Mouse (Mus musculus) neural tube, embryonic 10.5 days (tissue): Measurements from ENCODE around the gene Adgre1.
A peak's percentile ranks its signal among the peaks of the same experiment; 100 is the strongest.
"Not testable (repeated sequence)": the region's sequence is repeated elsewhere in the genome, so short reads cannot be mapped to it uniquely, and the experiment has no call there.

Source experiments
- DNase-seq: peaks from one replicate; pipeline ENCODE4 v3.0.0-alpha.2; 2017; ENCODE audit warnings: low spot score; ENCODE audit errors: extremely low spot score

Adgre1 gene

GRCm38 (mm10) chr17:57358441-57358840 is at the start of gene Adgre1:
Gene Adgre1, plus strand, starts transcription at chr17:57358691.
- DNase-seq: no peak

GRCm38 (mm10) chr17:57311801-57312200 is 46.7 kb upstream of the Adgre1 start:
- DNase-seq: no peak

GRCm38 (mm10) chr17:57327615-57328014 is 30.9 kb upstream of the Adgre1 start:
- DNase-seq: no peak

- no peak for DNase-seq
Observed at GRCm38 (mm10) chr17:57328944-57329343, 29.5 kb upstream of the Adgre1 start.

- no peak for DNase-seq
Observed at GRCm38 (mm10) chr17:57330993-57331392, 27.5 kb upstream of the Adgre1 start.

- DNase-seq: no peak
Observed at GRCm38 (mm10) chr17:57332241-57332640, 26.2 kb upstream of the Adgre1 start.

- no peak for DNase-seq
Observed at GRCm38 (mm10) chr17:57334001-57334760, 24.3 kb upstream of the Adgre1 start.

- DNase-seq: peak; percentile 91
Observed at GRCm38 (mm10) chr17:57334761-57335150, 23.7 kb upstream of the Adgre1 start.

GRCm38 (mm10) chr17:57335194-57335593 is 23.3 kb upstream of the Adgre1 start:
- DNase-seq: not testable (repeated sequence)

GRCm38 (mm10) chr17:57335673-57336303 is 22.7 kb upstream of the Adgre1 start:
- DNase-seq: peak; percentile 91

GRCm38 (mm10) chr17:57337996-57338395 is 20.5 kb upstream of the Adgre1 start:
- no peak for DNase-seq

GRCm38 (mm10) chr17:57339298-57339697 is 19.2 kb upstream of the Adgre1 start:
- DNase-seq: no peak

GRCm38 (mm10) chr17:57341568-57341967 is 16.9 kb upstream of the Adgre1 start:
- no peak for DNase-seq

- no peak for DNase-seq
Observed at GRCm38 (mm10) chr17:57344029-57344707, 14.3 kb upstream of the Adgre1 start.

- DNase-seq: no peak
Observed at GRCm38 (mm10) chr17:57347017-57347416, 11.5 kb upstream of the Adgre1 start.

- DNase-seq: no peak
Observed at GRCm38 (mm10) chr17:57347781-57348180, 10.7 kb upstream of the Adgre1 start.

- DNase-seq: no peak
Observed at GRCm38 (mm10) chr17:57349067-57349466, 9.4 kb upstream of the Adgre1 start.

GRCm38 (mm10) chr17:57350212-57350611 is 8.3 kb upstream of the Adgre1 start:
- DNase-seq: no peak

- no peak for DNase-seq
Observed at GRCm38 (mm10) chr17:57351107-57351506, 7.4 kb upstream of the Adgre1 start.

GRCm38 (mm10) chr17:57359485-57360241 is 1.2 kb downstream of the Adgre1 start:
- no peak for DNase-seq
